Mouse (Mus musculus): ENCODE results near the gene Osbpl8. TPM values are rescaled to one million over a fixed set of nuclear protein-coding genes. Genes with fewer than 3 reads are reported as not detected.
"Not testable (repeated sequence)": the region's sequence is repeated elsewhere in the genome, so short reads cannot be mapped to it uniquely, and the experiment has no call there.

Osbpl8 gene
- polyA plus RNA-seq, 1 experiment from 2014 or later = 8.9 TPM

DNA sequence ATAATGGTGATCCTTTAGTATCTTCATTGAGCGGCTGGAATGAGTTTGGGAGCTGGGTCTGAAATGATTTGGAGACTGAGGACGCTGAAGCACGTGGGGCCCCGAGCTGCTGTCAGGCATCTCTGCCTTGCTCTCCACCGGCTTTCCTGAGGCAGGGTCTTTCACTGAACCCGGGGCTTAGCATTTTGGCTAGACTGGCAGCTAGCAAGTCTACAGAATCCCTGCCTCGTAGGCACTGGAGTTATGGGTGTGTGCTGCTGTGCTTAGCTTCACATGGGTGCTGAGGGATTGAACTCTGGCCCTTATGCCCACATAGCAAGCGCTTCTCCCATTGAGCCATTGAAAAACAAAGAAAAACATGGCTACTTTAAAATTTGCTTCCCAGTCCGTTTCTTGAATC, 42.8 kb downstream of the Osbpl8 start:
- WGBS = 76% methylated on average over 9 of the region's 9 CpGs
- no peaks in the 10 kb centered on the region for H3K9me3 ChIP-seq (replicated peaks)

DNA sequence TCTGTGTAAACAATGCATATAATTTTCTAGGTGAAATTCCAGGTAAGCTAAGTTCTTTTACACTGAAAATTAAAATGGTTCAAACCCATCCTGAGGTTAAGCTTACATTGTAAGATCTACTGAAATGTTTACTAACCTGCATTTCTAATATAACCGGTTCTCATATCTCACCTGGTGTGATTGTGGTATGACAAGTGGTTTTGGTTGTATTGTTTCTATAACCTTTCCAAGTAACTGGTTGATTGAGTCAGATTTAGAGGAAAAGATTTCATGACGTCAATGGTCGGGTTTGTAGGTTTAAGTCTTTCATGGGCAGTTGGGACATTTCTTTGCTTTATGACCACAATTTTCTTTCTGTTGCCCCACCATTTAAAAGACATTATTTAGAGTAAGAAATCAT, 49.5 kb downstream of the Osbpl8 start:
- no peaks in the 10 kb centered on the region for H3K27me3 ChIP-seq (ENCODE audit: low read depth, poor library complexity, severe bottlenecking)
- no peaks in the 10 kb centered on the region for H3K36me3 ChIP-seq
- 90% methylated on average over 3 of the region's 3 CpGs for WGBS
- no peak overlapping the region for H3K4me3 ChIP-seq
- no peak overlapping the region for H3K27ac ChIP-seq
- no peaks in the 10 kb centered on the region for H3K9me3 ChIP-seq (replicated peaks)
- no peaks in the 10 kb centered on the region for H3K4me1 ChIP-seq
- no peak for DNase-seq (ENCODE audit: low spot score)

More for the DNA sequence above, 42.8 kb downstream of the Osbpl8 start:
- Histone ChIP-seq H3K4me1 (no peaks in the 10 kb centered on the region), H3K27me3 (ENCODE audit: low read depth, poor library complexity, severe bottlenecking) (no peaks in the 10 kb centered on the region), H3K27ac (no peak overlapping the region), H3K36me3 (no peaks in the 10 kb centered on the region), H3K4me3 (no peak overlapping the region)
- no peak for DNase-seq (ENCODE audit: low spot score)

DNA sequence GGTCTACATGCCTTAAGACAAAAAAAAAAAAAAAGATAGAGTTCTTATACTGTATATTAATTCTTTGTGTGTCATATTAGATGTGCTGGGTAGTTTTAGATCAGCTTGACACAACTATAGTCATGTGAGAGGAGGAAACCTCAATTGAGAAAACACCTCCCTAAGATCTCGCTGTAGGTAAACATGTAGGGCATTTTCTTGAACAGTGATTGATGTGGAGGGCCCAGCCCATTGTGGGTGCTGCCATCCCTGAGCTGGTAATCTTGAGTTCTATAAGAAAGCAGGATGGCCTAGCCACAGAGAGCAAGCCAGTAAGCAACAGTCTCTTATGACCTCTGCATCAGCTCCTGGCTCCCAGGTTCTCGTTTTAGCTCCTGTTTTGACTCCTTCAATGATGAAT, 50.1 kb downstream of the Osbpl8 start:
- Histone ChIP-seq H3K36me3 (no peaks in the 10 kb centered on the region), H3K4me3 (no peak overlapping the region), H3K4me1 (no peaks in the 10 kb centered on the region), H3K27ac (no peak overlapping the region), H3K9me3 (replicated peaks) (no peaks in the 10 kb centered on the region), H3K27me3 (ENCODE audit: low read depth, poor library complexity, severe bottlenecking) (no peaks in the 10 kb centered on the region)
- DNase-seq (ENCODE audit: low spot score) = no peak
- 76% methylated on average over 2 of the region's 2 CpGs for WGBS

DNA sequence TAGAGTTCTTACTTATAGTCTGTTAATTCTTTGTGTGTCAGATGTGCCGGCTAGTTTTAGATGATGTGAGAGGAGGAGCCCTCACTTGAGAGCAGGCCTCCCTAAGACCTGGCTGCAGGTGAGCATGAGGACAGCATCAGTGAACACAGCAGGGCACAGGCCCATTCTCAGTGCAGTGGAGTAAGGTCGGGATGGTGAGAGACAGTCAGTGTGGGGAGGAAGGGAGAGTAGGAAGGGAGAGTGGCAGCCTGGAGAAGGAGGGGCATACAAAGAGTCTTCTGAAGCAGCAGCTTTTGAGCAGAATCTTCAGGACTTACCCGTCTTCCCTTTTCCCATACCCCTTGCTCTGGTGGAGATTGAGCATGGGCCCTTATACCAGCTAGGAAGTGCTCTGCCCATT, 51.0 kb downstream of the Osbpl8 start:
- H3K4me3 ChIP-seq = no peak overlapping the region
- DNase-seq (ENCODE audit: low spot score) = no peak
- H3K27me3 ChIP-seq (ENCODE audit: low read depth, poor library complexity, severe bottlenecking) = no peaks in the 10 kb centered on the region
- 79% methylated on average over 3 of the region's 3 CpGs for WGBS
- H3K36me3 ChIP-seq = no peaks in the 10 kb centered on the region
- no peak overlapping the region for H3K27ac ChIP-seq
- no peaks in the 10 kb centered on the region for H3K9me3 ChIP-seq (replicated peaks)
- no peaks in the 10 kb centered on the region for H3K4me1 ChIP-seq

DNA sequence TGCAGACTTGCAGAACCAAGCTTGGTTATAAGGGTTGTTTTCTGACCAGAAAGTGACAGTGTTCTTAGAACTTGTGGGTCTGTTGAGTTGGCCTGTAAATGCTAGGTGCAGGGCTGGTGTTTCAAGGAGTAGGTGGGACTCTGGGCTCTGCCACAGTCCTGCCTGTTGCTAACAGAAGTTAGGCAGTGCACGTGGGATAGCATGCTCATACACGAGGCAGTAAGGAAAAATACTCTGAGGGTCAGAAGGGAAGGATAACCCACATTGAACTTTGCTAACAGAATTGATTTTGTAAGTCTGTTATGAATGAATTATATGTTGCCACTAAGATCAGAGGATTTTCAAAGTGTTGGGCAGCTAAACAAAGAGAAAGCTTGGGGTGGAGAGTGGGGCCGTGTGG, 51.6 kb downstream of the Osbpl8 start:
- WGBS = 86% methylated on average over 3 of the region's 3 CpGs
- no peak for DNase-seq (ENCODE audit: low spot score)
- H3K36me3 ChIP-seq = no peaks in the 10 kb centered on the region
- H3K4me1 ChIP-seq = no peaks in the 10 kb centered on the region
- H3K27me3 ChIP-seq (ENCODE audit: low read depth, poor library complexity, severe bottlenecking) = no peaks in the 10 kb centered on the region
- H3K9me3 ChIP-seq (replicated peaks) = no peaks in the 10 kb centered on the region
- no peak overlapping the region for H3K27ac ChIP-seq
- no peak overlapping the region for H3K4me3 ChIP-seq

DNA sequence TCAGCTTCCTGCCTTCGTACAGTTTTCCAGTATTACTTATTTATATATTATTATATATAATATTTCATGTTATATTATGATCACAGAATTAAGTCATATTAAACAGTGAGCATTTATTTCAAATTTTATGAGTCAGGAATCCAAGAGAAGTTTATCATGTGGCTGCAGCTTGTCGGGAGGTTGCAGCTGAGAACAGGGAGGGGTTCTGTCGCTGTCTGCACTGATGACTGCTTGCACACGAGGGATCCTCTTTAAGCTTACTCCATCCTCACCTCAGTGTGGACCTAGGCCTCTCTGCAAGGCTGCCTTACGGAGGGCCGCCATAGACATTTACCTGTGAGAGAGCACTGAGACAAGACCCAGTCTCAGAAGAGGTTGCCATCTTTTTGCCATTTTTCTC, 58.0 kb downstream of the Osbpl8 start:
- H3K27ac ChIP-seq = no peak overlapping the region
- no peaks in the 10 kb centered on the region for H3K9me3 ChIP-seq (replicated peaks)
- no peaks in the 10 kb centered on the region for H3K4me1 ChIP-seq
- no peaks in the 10 kb centered on the region for H3K36me3 ChIP-seq
- 80% methylated on average over 6 of the region's 6 CpGs for WGBS
- H3K4me3 ChIP-seq = no peak overlapping the region
- H3K27me3 ChIP-seq (ENCODE audit: low read depth, poor library complexity, severe bottlenecking) = no peaks in the 10 kb centered on the region
- DNase-seq (ENCODE audit: low spot score) = no peak

DNA sequence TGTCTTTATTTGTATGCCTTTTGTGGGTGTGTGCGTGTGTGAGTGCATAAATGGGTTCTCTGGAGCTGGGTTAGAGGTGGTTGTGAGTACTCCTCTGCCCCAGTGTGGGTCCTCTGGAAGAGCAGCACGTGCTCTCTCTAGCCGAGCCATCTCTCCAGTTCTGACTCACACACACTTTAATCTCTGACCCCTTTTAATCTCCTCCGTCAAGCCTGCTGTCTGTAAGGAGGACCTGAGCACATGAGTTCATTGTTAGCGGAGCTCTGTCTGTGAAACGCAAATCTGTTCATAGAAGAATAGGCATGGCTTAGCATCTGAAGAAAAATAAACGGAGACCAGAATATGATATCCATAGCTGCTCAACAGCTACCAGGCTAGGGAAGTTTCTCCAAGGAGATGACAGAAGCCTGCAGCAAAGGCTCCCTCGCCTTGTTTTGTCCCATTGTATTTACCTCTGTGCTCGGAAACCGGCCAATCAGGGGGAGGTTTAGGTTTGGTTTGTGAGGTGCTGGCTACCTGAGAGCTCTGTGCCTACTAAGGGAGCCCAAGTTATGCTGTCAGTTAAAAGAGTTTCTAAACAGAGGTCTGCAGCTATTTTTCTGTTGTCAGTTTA, 58.8 kb downstream of the Osbpl8 start:
- 54% methylated on average over 10 of the region's 10 CpGs for WGBS
- no peak overlapping the region for H3K27ac ChIP-seq

DNA sequence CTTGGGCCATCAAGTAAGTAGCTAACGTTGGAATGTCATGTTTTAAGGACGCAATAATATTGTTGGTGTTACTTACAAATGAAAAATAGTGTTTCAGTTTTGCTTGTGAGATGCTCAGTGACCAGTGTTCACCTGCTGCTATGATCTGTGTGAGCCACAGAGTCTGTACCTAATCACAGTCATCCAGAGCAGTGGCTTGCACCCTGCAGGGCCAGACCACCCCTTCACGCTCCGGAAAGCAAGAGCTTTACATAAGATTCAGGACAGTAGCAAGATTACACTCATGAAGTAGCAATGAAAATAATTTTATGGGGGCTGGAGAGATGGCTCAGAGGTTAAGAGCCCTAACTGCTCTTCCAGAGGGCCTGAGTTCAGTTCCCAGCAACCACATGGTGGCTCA, 60.1 kb downstream of the Osbpl8 start:
- Histone ChIP-seq H3K9me3 (replicated peaks) (no peaks in the 10 kb centered on the region), H3K4me1 (no peaks in the 10 kb centered on the region), H3K36me3 (no peaks in the 10 kb centered on the region), H3K27me3 (ENCODE audit: low read depth, poor library complexity, severe bottlenecking) (no peaks in the 10 kb centered on the region), H3K4me3 (no peak overlapping the region), H3K27ac (no peak overlapping the region)
- DNase-seq (ENCODE audit: low spot score) = no peak
- WGBS = 95% methylated on average over 4 of the region's 4 CpGs

More for the DNA sequence above, 58.8 kb downstream of the Osbpl8 start:
- Histone ChIP-seq H3K36me3 (no peaks in the 10 kb centered on the region), H3K4me1 (no peaks in the 10 kb centered on the region), H3K4me3 (no peak overlapping the region), H3K9me3 (replicated peaks) (no peaks in the 10 kb centered on the region), H3K27me3 (ENCODE audit: low read depth, poor library complexity, severe bottlenecking) (no peaks in the 10 kb centered on the region)
- no peak for DNase-seq (ENCODE audit: low spot score)

DNA sequence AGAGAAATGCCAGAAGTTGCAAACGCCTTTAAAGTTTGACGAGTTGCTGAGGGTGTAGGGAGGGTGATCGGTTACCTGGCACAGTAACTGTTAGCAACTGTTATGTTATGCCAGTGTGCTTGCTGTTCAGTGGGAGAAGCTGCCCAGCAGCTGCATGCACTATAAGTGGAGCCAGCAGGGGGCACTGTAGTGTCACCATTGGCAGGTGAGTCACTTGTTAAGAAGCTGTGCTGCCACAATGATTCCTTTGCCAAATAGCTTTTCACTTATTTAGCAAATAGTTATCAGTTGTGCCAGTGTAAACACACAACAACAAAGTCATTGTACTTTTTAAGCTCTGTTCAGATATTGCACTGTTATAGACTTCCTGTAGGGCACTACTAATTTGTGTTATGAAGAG, 62.0 kb downstream of the Osbpl8 start:
- H3K27ac ChIP-seq = no peak overlapping the region
- DNase-seq (ENCODE audit: low spot score) = peak; percentile 91
- no peaks in the 10 kb centered on the region for H3K9me3 ChIP-seq (replicated peaks)
- no peak overlapping the region for H3K4me3 ChIP-seq
- H3K4me1 ChIP-seq = no peaks in the 10 kb centered on the region
- 40% methylated on average over 3 of the region's 3 CpGs for WGBS
- H3K36me3 ChIP-seq = no peaks in the 10 kb centered on the region
- no peaks in the 10 kb centered on the region for H3K27me3 ChIP-seq (ENCODE audit: low read depth, poor library complexity, severe bottlenecking)

DNA sequence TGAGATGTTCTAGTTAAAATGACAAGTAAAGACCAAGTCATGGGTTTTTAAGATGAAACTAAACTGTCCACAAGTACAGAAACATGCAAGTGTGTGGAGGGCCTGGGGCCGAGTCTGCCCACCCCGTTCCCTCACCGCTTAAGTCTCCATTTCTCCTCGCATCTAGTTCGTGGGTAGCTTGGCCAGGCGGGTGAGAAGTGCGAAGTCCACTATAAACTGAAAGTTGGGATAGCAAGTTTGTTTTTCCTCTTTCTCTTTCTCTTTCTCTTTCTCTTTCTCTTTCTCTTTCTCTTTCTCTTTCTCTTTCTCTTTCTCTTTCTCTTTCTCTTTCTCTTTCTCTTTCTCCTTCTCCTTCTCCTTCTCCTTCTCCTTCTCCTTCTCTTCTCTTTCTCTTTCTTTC, 67.7 kb downstream of the Osbpl8 start:
- not testable (repeated sequence) for H3K36me3 ChIP-seq; H3K9me3 ChIP-seq (replicated peaks); H3K4me3 ChIP-seq; H3K4me1 ChIP-seq; H3K27ac ChIP-seq; DNase-seq (ENCODE audit: low spot score); H3K27me3 ChIP-seq (ENCODE audit: low read depth, poor library complexity, severe bottlenecking)
- 92% methylated on average over 7 of the region's 7 CpGs for WGBS

DNA sequence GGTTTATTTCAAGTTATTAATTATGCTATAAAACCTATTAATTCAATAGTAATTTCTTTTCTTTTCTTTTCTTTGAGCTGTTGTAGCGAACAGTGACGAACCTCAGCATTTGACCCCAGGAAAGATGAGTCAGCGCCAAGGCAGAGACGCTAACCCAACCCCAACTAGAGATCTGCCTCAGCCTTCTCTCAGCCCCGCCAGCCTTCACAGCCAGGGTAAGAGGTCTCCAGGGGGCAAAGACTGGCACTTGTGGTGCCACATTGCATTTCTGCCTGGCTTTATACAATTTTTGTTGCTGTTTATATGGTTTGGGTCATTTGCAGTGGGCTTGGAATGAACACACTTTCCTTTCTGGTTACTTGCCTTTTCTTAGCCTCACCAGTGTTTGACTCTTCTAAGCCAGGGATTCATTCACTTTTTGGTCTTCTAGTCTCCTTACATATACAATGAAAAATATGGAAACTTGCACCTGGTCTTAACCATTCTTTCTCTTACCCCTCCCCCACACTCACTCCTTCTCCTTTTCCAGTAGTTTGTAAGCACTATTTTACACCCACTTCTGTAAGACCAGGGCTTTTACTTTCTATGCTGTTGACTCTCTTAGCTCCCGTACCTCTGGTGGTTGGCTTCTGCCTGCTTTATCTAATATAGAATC, 69.1 kb downstream of the Osbpl8 start:
- Histone ChIP-seq H3K27me3 (ENCODE audit: low read depth, poor library complexity, severe bottlenecking) (no peaks in the 10 kb centered on the region), H3K27ac (no peak overlapping the region), H3K4me3 (no peak overlapping the region), H3K4me1 (peaks cover 7% of the 10 kb centered on the region), H3K9me3 (replicated peaks) (no peaks in the 10 kb centered on the region), H3K36me3 (no peaks in the 10 kb centered on the region)
- DNase-seq (ENCODE audit: low spot score) = no peak
- 86% methylated on average over 6 of the region's 6 CpGs for WGBS

DNA sequence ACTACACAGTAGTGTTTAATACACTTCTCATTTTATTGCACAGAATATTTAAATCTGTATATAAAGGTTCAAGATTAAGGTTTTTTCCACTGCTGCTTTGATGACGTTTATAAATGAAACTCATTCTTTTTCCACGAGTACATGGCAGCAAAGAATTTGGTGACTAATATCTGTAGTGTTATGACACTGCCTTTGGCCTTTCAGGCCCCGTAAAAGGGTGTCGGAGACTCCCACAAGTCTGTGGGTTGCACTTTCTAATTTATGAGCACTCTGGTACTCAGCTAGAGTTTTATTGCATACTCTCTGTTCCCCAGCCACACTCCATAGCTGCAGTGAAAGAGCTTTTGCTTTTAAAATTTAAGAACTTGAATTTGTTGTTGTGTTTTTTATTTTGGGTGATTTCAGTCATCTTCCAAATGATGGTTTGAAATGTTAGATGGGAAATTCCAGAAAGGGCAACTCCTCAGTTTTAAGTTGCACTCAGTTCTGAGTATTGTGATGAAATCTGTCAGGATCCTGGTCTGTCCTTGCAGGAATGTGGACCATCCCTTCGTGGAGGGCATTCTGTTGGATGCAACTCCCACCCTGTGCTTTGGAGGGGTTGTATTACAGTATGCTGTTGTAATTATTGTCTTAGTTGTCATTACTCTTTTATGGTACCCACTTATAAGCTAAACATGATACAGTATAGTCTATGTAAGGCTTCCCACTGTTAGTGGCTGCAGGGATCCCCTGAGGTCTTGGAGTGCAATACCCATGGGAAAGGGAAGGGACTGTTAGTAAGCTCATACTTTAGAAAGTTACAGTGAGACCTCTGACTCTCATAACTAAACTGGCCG, 70.1 kb downstream of the Osbpl8 start:
- Histone ChIP-seq H3K36me3 (no peaks in the 10 kb centered on the region), H3K27ac (no peak overlapping the region), H3K27me3 (ENCODE audit: low read depth, poor library complexity, severe bottlenecking) (no peaks in the 10 kb centered on the region), H3K4me3 (no peak overlapping the region), H3K9me3 (replicated peaks) (no peaks in the 10 kb centered on the region), H3K4me1 (peaks cover 11% of the 10 kb centered on the region)
- no peak for DNase-seq (ENCODE audit: low spot score)
- 65% methylated on average over 6 of the region's 6 CpGs for WGBS

DNA sequence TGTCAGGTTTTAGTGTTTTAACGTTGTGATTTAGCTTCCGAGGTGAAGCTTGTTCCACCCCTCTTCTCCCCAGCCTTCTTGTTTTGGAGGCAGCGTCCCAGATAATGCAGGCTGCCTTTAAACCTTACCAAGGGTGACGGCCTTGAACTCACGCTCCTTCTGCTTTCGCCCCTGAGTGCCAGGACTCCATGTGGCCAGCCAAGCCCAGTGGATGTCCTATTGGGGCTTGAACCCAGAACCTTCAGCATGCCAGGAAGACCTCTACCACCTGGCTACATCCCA, 70.7 kb downstream of the Osbpl8 start:
- DNase-seq (ENCODE audit: low spot score) = no peak
- WGBS = 88% methylated on average over 6 of the region's 6 CpGs
- Histone ChIP-seq H3K36me3 (no peaks in the 10 kb centered on the region), H3K9me3 (replicated peaks) (no peaks in the 10 kb centered on the region), H3K27me3 (ENCODE audit: low read depth, poor library complexity, severe bottlenecking) (no peaks in the 10 kb centered on the region), H3K4me3 (no peak overlapping the region), H3K4me1 (peaks cover 11% of the 10 kb centered on the region), H3K27ac (no peak overlapping the region)
